Mouse (Mus musculus): ENCODE measurements around the gene Mcm6. TPM values are rescaled to one million over a fixed set of nuclear protein-coding genes. Genes with fewer than 3 reads are reported as not detected.

Mcm6 gene
- 5.7 TPM for polyA plus RNA-seq (2014; fragmentation: Illumina TruSeq; extraction: RNeasy Lipid Tissue Mini Kit (QIAGEN cat#74804); ENCODE audit: low read depth, low replicate concordance)

DNA sequence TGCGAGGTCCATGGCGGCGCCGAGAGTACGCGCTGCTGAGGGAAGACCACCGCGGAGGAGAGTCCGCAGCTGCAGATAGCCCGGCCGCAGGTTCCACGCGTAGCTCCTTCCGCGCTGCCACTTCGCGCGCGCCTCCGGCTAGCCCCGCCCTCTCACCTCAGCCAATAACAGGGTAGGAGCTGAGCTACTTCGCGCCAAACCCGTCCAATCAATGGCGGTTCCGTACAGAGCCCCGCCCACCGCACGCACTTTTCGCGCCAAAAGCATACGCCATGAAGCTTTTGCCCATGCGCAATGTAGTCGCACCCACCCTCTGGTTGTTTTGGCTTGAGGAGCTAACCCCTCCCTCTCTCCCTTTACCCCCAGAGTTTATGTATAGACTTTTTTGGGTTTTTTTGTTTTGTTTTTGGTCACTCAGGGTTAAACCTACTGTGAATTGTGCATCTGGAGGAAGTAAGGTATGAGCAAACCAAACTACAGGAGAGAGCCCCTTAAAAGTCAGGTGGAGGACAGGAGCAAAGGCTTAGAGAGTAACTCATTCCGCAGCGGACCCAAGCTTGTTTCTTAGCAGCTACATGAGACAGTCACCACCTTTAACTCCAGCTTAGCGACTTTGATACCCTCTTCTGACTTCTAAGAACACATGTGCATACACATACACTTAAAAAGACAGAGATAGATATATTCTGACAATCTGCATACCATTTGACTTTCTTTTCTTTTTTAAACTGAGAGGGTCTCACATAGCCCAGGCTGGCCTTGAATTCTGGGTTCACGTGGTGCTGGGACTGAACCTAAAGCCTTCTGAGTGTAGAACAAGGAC lies at the start of gene Mcm6:
Gene Mcm6 (minus strand): TSS at position 111 of the 823 bp plus-strand sequence.

DNA sequence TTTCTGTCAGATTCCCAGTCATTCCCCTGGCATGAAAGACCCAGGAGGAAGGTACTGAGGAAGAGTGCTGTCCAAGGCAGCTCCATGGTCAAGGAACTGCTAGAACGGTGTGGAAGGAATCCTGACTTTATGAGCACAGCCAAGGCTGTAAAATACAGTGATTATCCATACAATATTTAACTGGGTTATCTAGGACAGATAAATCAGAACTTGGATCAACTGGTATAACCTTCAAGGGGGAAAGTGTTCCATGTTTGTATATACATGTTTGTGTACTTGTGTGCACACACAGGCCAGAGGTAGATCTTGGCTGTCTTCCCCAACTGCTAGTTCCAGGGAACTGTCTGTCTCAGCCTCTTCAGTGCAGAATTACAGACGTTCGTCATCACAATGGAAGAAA lies 31.2 kb downstream of the Mcm6 start, which contains the start of gene Lct:
Gene Lct (minus strand): TSS at position 101 of the 400 bp plus-strand sequence.

Other genes starting within 250 kb of the Mcm6 start
- gene Ubxn4, start 115.7 kb downstream of the Mcm6 start, polyA plus RNA-seq (2014; fragmentation: Illumina TruSeq; extraction: RNeasy Lipid Tissue Mini Kit (QIAGEN cat#74804); ENCODE audit: low read depth, low replicate concordance), result 40.2 TPM
- 0.31 TPM for gene Lct, start 31.3 kb downstream of the Mcm6 start, polyA plus RNA-seq (2014; fragmentation: Illumina TruSeq; extraction: RNeasy Lipid Tissue Mini Kit (QIAGEN cat#74804); ENCODE audit: low read depth, low replicate concordance)
- 82.5 TPM for gene Dars, start 57.7 kb upstream of the Mcm6 start, polyA plus RNA-seq (2014; fragmentation: Illumina TruSeq; extraction: RNeasy Lipid Tissue Mini Kit (QIAGEN cat#74804); ENCODE audit: low read depth, low replicate concordance)
- 5.1 TPM for gene Cxcr4, start 232.6 kb upstream of the Mcm6 start, polyA plus RNA-seq (2014; fragmentation: Illumina TruSeq; extraction: RNeasy Lipid Tissue Mini Kit (QIAGEN cat#74804); ENCODE audit: low read depth, low replicate concordance)